Mouse (Mus musculus) CH12.LX (cell line): ENCODE results near the gene Cdk17. TPM values are rescaled to one million over a fixed set of nuclear protein-coding genes. Genes with fewer than 3 reads are reported as not detected.

Source experiments
- DNase-seq: peaks from one replicate; pipeline ENCODE4 v3.0.0-alpha.2; 2013; ENCODE audit errors: extremely low read depth
- H3K27ac ChIP-seq: 2 replicates; pipeline ENCODE4 v1.5.1; 2012; ENCODE audit warnings: low read depth, mild to moderate bottlenecking, control low read depth, moderate library complexity; ENCODE audit not compliant: insufficient read depth
- H3K27me3 ChIP-seq: replicated peaks from 2 replicates; pipeline ENCODE3; 2012; ENCODE audit warnings: inconsistent platforms
- H3K36me3 ChIP-seq, 2 experiments: replicated peaks in 1 of 2; 2 replicates each; pipeline versions ENCODE3 to v1.6.1; 2012; ENCODE audit warnings: inconsistent platforms in 1 of 2, low read length in 1 of 2, mild to moderate bottlenecking in 1 of 2, mixed read lengths in 1 of 2, moderate library complexity in 1 of 2; ENCODE audit not compliant: control insufficient read depth in 1 of 2, insufficient read depth in 1 of 2
- H3K4me1 ChIP-seq, 2 experiments: 2 replicates each; pipeline ENCODE4 v1.6.1; 2012; ENCODE audit warnings: inconsistent platforms in 1 of 2, moderate library complexity in 1 of 2; ENCODE audit not compliant: insufficient read depth in 2 of 2, control insufficient read depth in 1 of 2
- H3K4me2 ChIP-seq: 2 replicates; pipeline ENCODE4 v1.6.1; 2012; ENCODE audit warnings: low read depth, mild to moderate bottlenecking, control low read depth; ENCODE audit not compliant: poor library complexity, insufficient read depth, severe bottlenecking
- H3K4me3 ChIP-seq, 3 experiments: fragments of 150-350 bp in 1 of 3; sonication (generic) in 1 of 3; replicated peaks in 1 of 3; 2 replicates each; pipeline versions ENCODE3 to v1.5.1; 2011 to 2012; ENCODE audit warnings: low read depth in 2 of 3, low read length in 2 of 3, mild to moderate bottlenecking in 2 of 3, moderate library complexity in 2 of 3, control low read depth in 1 of 3, improper control_type of control experiment in 1 of 3, inconsistent platforms in 1 of 3, mixed read lengths in 1 of 3; ENCODE audit not compliant: poor library complexity in 1 of 3
- H3K79me2 ChIP-seq: replicated peaks from 2 replicates; pipeline ENCODE4 v1.6.1; 2012; ENCODE audit warnings: mild to moderate bottlenecking, moderate library complexity; ENCODE audit not compliant: control insufficient read depth, poor library complexity, insufficient read depth, severe bottlenecking; ENCODE audit errors: extremely low read depth
- H3K9ac ChIP-seq: 2 replicates; pipeline ENCODE4 v1.6.1; 2012; ENCODE audit warnings: low read depth, mild to moderate bottlenecking, control low read depth, moderate library complexity; ENCODE audit not compliant: insufficient read depth
- H3K9me3 ChIP-seq: replicated peaks from 2 replicates; pipeline ENCODE3; 2012; ENCODE audit warnings: low read length, inconsistent platforms, mixed read lengths
- CHD1 ChIP-seq: IDR thresholded peaks from 2 replicates; pipeline ENCODE4 v1.6.1; 2012; ENCODE audit warnings: low read depth, low read length, improper control_type of control experiment, inconsistent platforms
- CTCF ChIP-seq, 2 experiments: IDR thresholded peaks in 1 of 2; conservative IDR thresholded peaks in 1 of 2; 2 replicates each; pipeline ENCODE4 v1.5.1; 2011 to 2012; ENCODE audit warnings: low read depth in 2 of 2, low read length in 2 of 2, improper control_type of control experiment in 1 of 2, inconsistent platforms in 1 of 2, mild to moderate bottlenecking in 1 of 2, moderate library complexity in 1 of 2
- JUN ChIP-seq: IDR thresholded peaks from 2 replicates; pipeline ENCODE4 v1.6.1; 2011; ENCODE audit warnings: low read depth, mild to moderate bottlenecking, low read length, improper control_type of control experiment, moderate library complexity; ENCODE audit not compliant: insufficient read depth
- JUND ChIP-seq: conservative IDR thresholded peaks from 2 replicates; pipeline ENCODE4 v1.6.1; 2011; ENCODE audit warnings: low read depth, low read length, improper control_type of control experiment
- KAT2A ChIP-seq: IDR thresholded peaks from 2 replicates; pipeline ENCODE4 v1.6.1; 2012; ENCODE audit warnings: low read length, improper control_type of control experiment, inconsistent platforms; ENCODE audit not compliant: insufficient replicate concordance
- MAFK ChIP-seq: IDR thresholded peaks from 2 replicates; pipeline ENCODE4 v1.6.1; 2011; ENCODE audit warnings: low read length, improper control_type of control experiment; ENCODE audit not compliant: insufficient replicate concordance
- MAZ ChIP-seq: IDR thresholded peaks from 2 replicates; pipeline ENCODE4 v1.6.1; 2012; ENCODE audit warnings: low read depth, mild to moderate bottlenecking, inconsistent platforms, low read length, improper control_type of control experiment, moderate library complexity
- MYC ChIP-seq: IDR thresholded peaks from 2 replicates; pipeline ENCODE4 v1.6.1; 2011; ENCODE audit warnings: low read depth, mild to moderate bottlenecking, improper control_type of control experiment, low read length
- NELFE ChIP-seq: IDR thresholded peaks from 2 replicates; pipeline ENCODE4 v1.6.1; 2011; ENCODE audit warnings: low read depth, low read length, improper control_type of control experiment
- PAX5 ChIP-seq: IDR thresholded peaks from 2 replicates; pipeline ENCODE4 v1.6.1; 2012; ENCODE audit warnings: low read length, inconsistent platforms, mixed read lengths
- POLR2A ChIP-seq: IDR thresholded peaks from 2 replicates; pipeline ENCODE4 v1.6.1; 2011; ENCODE audit warnings: low read depth, mild to moderate bottlenecking, improper control_type of control experiment, low read length
- POLR2AphosphoS2 ChIP-seq: IDR thresholded peaks from 2 replicates; pipeline ENCODE4 v1.6.1; 2011; ENCODE audit warnings: low read depth, low read length, improper control_type of control experiment
- RCOR1 ChIP-seq: conservative IDR thresholded peaks from 2 replicates; pipeline ENCODE4 v1.6.1; 2012; ENCODE audit warnings: low read depth, mild to moderate bottlenecking, inconsistent platforms, low read length, improper control_type of control experiment
- SIN3A ChIP-seq: IDR thresholded peaks from 2 replicates; pipeline ENCODE4 v1.6.1; 2012; ENCODE audit warnings: low read length, improper control_type of control experiment, inconsistent platforms
- SMC3 ChIP-seq: IDR thresholded peaks from 2 replicates; pipeline ENCODE4 v1.6.1; 2011; ENCODE audit warnings: low read depth, low read length, improper control_type of control experiment
- TBP ChIP-seq: conservative IDR thresholded peaks from 2 replicates; pipeline ENCODE4 v1.6.1; 2011; ENCODE audit warnings: low read depth, low read length, improper control_type of control experiment
- TCF12 ChIP-seq: IDR thresholded peaks from 2 replicates; pipeline ENCODE4 v1.6.1; 2014; ENCODE audit warnings: low read depth, mild to moderate bottlenecking, inconsistent platforms, low read length, improper control_type of control experiment
- USF2 ChIP-seq: conservative IDR thresholded peaks from 2 replicates; pipeline ENCODE4 v1.6.1; 2011; ENCODE audit warnings: low read depth, low read length, improper control_type of control experiment
- ZC3H11A ChIP-seq: IDR thresholded peaks from 2 replicates; pipeline ENCODE4 v1.6.1; 2012; ENCODE audit warnings: low read depth, mild to moderate bottlenecking, inconsistent platforms, low read length, improper control_type of control experiment
- ZKSCAN1 ChIP-seq: IDR thresholded peaks from 2 replicates; pipeline ENCODE4 v1.6.1; 2012; ENCODE audit warnings: low read depth, inconsistent platforms, low read length, improper control_type of control experiment, borderline replicate concordance
- ZNF384 ChIP-seq: IDR thresholded peaks from 2 replicates; pipeline ENCODE4 v1.6.1; 2012; ENCODE audit warnings: low read depth, low read length, improper control_type of control experiment, inconsistent platforms
- dilution Hi-C: fragments of 300-500 bp; cut with MboI; formaldehyde crosslinking; loops from 2 replicates; pipeline ENCODE4 v1.14.3; 2020; ENCODE audit warnings: low sequenced_read_pairs; ENCODE audit not compliant: extremely low pct_unique_long_range_greater_than_20kb, extremely low pct_ligation_motif_present
- in situ Hi-C: fragments of 300-500 bp; cut with MboI; formaldehyde crosslinking; loops from 3 replicates; pipeline ENCODE4 v1.14.3; 2019; ENCODE audit warnings: low sequenced_read_pairs, low pct_ligation_motif_present, low pct_unique_long_range_greater_than_20kb, mixed read lengths
- polyA plus RNA-seq: library from polyadenylated mRNA; unstranded; fragments of >175 nt; gene quantifications from 2 replicates; pipeline ENCODE4 v1.2.1, GENCODE M21; 2012; ENCODE audit warnings: low read depth; ENCODE audit not compliant: insufficient read length
- total RNA-seq, 2 experiments: library from RNA; depleted of rRNA; stranded (reverse); fragments of 300-350 nt in 1 of 2; fragments of >200 nt in 1 of 2; gene quantifications; 2 replicates each; pipeline ENCODE4 v1.2.3; 2012 to 2014

The Cdk17 gene
- total and polyA plus RNA-seq, 3 experiments = 23.4 to 51.3 (median 28.5) TPM

DNA sequence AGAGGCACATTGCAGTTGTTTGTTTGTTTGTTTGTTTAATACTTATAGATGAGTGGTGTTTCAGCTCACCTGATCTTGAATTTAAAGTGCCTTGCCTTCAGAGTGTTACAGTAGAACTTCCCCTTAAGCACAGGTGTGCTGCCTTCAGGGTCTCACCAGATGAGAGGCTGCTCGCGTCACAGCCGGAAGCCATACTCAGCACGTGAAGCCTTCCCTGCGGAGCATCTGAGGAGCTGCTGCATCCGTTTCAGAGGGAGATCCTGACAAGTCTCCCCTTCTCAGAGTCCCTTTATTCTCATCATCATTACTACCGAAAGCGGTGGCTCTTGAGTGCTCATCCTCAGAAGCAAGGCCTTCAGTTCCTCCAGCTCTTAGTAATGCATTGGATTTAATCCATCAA, 87.7 kb downstream of the Cdk17 start:
- H3K27ac ChIP-seq = no peak overlapping the region
- no peak for DNase-seq
- in situ Hi-C loops (no loop called here), dilution Hi-C loops (no loop called here)
- TF ChIP-seq SMC3 (no peak), MYC (no peak), POLR2AphosphoS2 (no peak; the same call in 1 of the 2 replicates), NELFE (no peak)
- H3K27me3 ChIP-seq = no peaks in the 10 kb centered on the region
- no peak overlapping the region for H3K4me2 ChIP-seq
- H3K79me2 ChIP-seq = no peaks in the 10 kb centered on the region
- no peaks in the 10 kb centered on the region for H3K9me3 ChIP-seq
- peaks cover 0 to 37% of the 10 kb centered on the region in 2 experiments; a peak in 2 of 4 replicates for H3K4me1 ChIP-seq
- no peak overlapping the region for H3K4me3 ChIP-seq
- no peak overlapping the region for H3K9ac ChIP-seq
- peaks cover 47 to 84% of the 10 kb centered on the region in 2 experiments for H3K36me3 ChIP-seq

DNA sequence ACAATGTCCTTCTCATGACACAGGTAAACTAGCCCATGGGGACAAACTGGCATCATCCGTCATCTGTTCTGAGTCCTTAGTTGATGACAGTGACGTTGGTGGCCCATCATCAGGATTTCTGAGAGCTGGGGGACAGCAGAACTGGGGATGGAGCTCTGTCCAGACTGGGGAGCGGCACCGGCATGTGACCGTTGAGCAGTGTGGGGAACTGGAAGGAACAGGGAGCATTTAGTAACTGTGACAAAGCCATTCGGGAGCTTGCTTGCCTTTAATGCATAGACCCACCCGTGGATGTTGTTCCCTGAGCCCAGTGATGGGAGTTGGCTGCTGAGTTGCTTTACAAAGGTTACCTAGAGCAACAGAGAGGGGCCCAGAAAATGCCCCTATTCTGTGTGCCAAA, 89.2 kb downstream of the Cdk17 start:
- TF ChIP-seq ZKSCAN1 = no peak
- no peak for TF ChIP-seq POLR2A
- TF ChIP-seq CTCF (conservative IDR thresholded peaks at IDR 0.05 in 1 of 2, IDR thresholded peaks at IDR 0.05 in 1 of 2; ENCODE audit: low read depth in 2 of 2, low read length in 2 of 2) = no peak
- TF ChIP-seq JUN = no peak
- TF ChIP-seq TBP = no peak
- no peak for TF ChIP-seq CHD1
- TF ChIP-seq JUND = no peak
- no peak for TF ChIP-seq MAZ
- Histone ChIP-seq H3K4me2 (no peak overlapping the region), H3K79me2 (no peaks in the 10 kb centered on the region), H3K9ac (no peak overlapping the region), H3K36me3 (peaks cover 52 to 86% of the 10 kb centered on the region in 2 experiments), H3K4me1 (peaks cover 0 to 30% of the 10 kb centered on the region in 2 experiments; a peak in 2 of 4 replicates), H3K27me3 (no peaks in the 10 kb centered on the region), H3K27ac (no peak overlapping the region), H3K4me3 (no peak overlapping the region), H3K9me3 (no peaks in the 10 kb centered on the region)
- DNase-seq = no peak
- dilution Hi-C loops = no loop called here
- in situ Hi-C loops = no loop called here

DNA sequence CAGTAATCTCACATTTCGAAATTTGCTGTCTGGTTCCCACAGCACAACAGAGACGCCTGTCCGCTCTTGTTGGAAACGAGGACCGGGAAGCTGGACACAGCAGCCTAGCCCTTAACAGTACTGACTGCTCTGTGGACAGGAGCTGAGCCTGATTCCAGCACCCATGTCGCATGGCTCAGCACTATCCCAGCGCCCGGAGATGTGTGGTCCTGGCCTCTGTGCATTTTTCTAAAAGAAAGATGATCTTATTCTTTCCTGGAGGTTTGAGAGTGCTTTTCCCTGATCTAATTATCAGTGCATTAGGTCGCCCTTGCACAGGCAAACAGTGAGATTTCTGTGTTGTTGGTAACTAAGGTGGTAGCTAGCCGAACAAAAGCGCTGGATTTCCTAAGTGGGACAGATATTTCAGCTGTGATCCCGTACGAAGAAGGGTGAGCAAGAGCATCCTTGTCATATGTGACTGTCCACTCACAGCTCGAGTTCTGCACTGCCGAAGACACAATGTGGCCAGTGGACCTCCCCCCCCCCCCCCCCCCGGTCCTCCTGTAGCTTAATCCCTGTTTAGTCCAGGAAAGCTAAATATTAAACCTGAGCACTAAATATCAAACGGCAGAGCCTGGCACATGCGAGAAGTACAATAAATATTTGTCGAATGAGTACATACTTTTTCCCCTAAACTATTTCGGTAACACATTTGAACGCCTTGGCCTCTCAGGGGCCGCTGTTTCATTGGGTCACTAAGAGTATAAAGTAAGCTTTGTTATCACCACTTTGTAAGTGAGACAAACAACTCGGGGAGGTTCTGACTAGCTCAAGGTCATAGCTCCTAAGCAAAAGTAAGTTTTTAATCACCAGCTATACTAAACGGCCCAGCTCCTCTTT, 90.0 kb downstream of the Cdk17 start:
- peaks cover 52 to 91% of the 10 kb centered on the region in 2 experiments for H3K36me3 ChIP-seq
- H3K27ac ChIP-seq = no peak overlapping the region
- H3K4me1 ChIP-seq = peaks cover 0 to 25% of the 10 kb centered on the region in 2 experiments; a peak in 2 of 4 replicates
- no peak overlapping the region for H3K4me2 ChIP-seq
- no peak overlapping the region for H3K4me3 ChIP-seq
- no peaks in the 10 kb centered on the region for H3K9me3 ChIP-seq
- DNase-seq = no peak
- H3K27me3 ChIP-seq = no peaks in the 10 kb centered on the region
- dilution Hi-C loops = no loop called here
- TF ChIP-seq PAX5 = no peak
- no peak for TF ChIP-seq USF2
- TF ChIP-seq SIN3A = no peak
- no peak for TF ChIP-seq ZC3H11A
- no peak for TF ChIP-seq JUND
- no peak for TF ChIP-seq MAFK
- TF ChIP-seq SMC3 = no peak
- no peak for TF ChIP-seq KAT2A
- TF ChIP-seq ZNF384 = no peak
- TF ChIP-seq MYC = no peak
- TF ChIP-seq TCF12 = no peak
- TF ChIP-seq RCOR1 = no peak
- TF ChIP-seq POLR2AphosphoS2 = no peak; the same call in 1 of the 2 replicates
- H3K79me2 ChIP-seq = no peaks in the 10 kb centered on the region
- no peak overlapping the region for H3K9ac ChIP-seq
- in situ Hi-C loops = no loop called here
